Comparison of ENCODE assay signal across 23 mouse cellular contexts in genomic region chr2:118127516-118128288, GRCm38 (mm10). TPM values are rescaled to one million over a fixed set of nuclear protein-coding genes. Genes with fewer than 3 reads are reported as not detected.
DNase-seq lines count a peak whose midpoint lies in the region; ATAC-seq and TF ChIP-seq lines count a peak whose summit lies in the region.
"Had no signal": no experiment of that assay in that cellular context is flagged by ENCODE, and none has a peak within 500 bp of the region (broad histone marks: within the 10 kb centered on the region; RNA-seq: fewer than 3 reads in every experiment).

No protein-coding gene starts in this region.

- no peaks in the 10 kb centered on the region for H3K27me3 ChIP-seq in kidney, adult 2 months (replicated peaks; ENCODE audit: control insufficient read depth, insufficient read depth, low read length)
- no peaks in the 10 kb centered on the region for H3K27me3 ChIP-seq in lung, embryonic 14.5 days (ENCODE audit: insufficient read depth, low read length)
- H3K27me3 ChIP-seq: embryonic facial prominence, embryonic 13.5 days; forebrain, embryonic 13.5 days; heart, embryonic 13.5 days had no signal

- H3K27ac ChIP-seq in kidney, adult 2 months (ENCODE audit: insufficient read depth, low read depth, low read length): no peak overlapping the region
- no peak overlapping the region for H3K27ac ChIP-seq in lung, embryonic 14.5 days (ENCODE audit: low read depth)
- H3K27ac ChIP-seq in embryonic fibroblast, embryonic 13.5 days (ENCODE audit: insufficient read depth, low read length): no peak overlapping the region
- H3K27ac ChIP-seq: embryonic facial prominence, embryonic 13.5 days; forebrain, embryonic 13.5 days; heart, embryonic 13.5 days had no signal

- no peak for TF ChIP-seq POLR2A in kidney, adult 2 months (IDR thresholded peaks at IDR 0.05; ENCODE audit: low read depth, low read length)
- peak; percentile 88; the same call in 1 of the 2 replicates for TF ChIP-seq POLR2A in embryonic fibroblast, embryonic 13.5 days (IDR thresholded peaks at IDR 0.05; ENCODE audit: low read depth, low read length)

- no peaks in the 10 kb centered on the region; the same call in 1 of the 2 replicates for H3K36me3 ChIP-seq in kidney, adult 2 months (ENCODE audit: control insufficient read depth, insufficient read depth, low read length)
- peaks cover 43% of the 10 kb centered on the region for H3K36me3 ChIP-seq in lung, embryonic 14.5 days (ENCODE audit: insufficient read depth)
- H3K36me3 ChIP-seq: G1E had no signal

- 67% methylated on average over 5 of the region's 5 CpGs for WGBS in kidney, adult 2 months
- WGBS in lung, embryonic 14.5 days: 66% methylated on average over 5 of the region's 5 CpGs

- H3K9me3 ChIP-seq in lung, embryonic 14.5 days (ENCODE audit: low read depth, low read length): no peaks in the 10 kb centered on the region
- H3K9me3 ChIP-seq: embryonic facial prominence, embryonic 13.5 days; forebrain, embryonic 13.5 days; heart, embryonic 13.5 days had no signal

- DNase-seq in kidney, adult 2 months: peak; percentile 28
- DNase-seq in kidney, adult 8-10 months: no peak
- DNase-seq in lung, embryonic 14.5 days: peak; percentile 28
- no peak for DNase-seq in lung, adult 18-20 months
- DNase-seq in testis, postnatal 10 days (ENCODE audit: low spot score): peak; percentile 23
- DNase-seq in testis, postnatal 14 days (ENCODE audit: low spot score): no peak
- no peak for DNase-seq in T-cell, adult 2 months (ENCODE audit: low spot score)
- DNase-seq: adrenal gland, adult 2 months; adrenal gland, postnatal 25 days; B cell, adult 2 months; cerebellum, adult 18-20 months; cerebellum, adult 9-11 months; cerebellum, postnatal 36 days; forebrain, postnatal 0 days; gastrocnemius, postnatal 14 days; heart, postnatal 36 days had no signal

- H3K4me3 ChIP-seq in kidney, adult 2 months (ENCODE audit: insufficient read depth, low read depth, low read length): no peak overlapping the region
- H3K4me3 ChIP-seq in lung, embryonic 14.5 days (ENCODE audit: low read depth, low read length): no peak overlapping the region
- no peak overlapping the region for H3K4me3 ChIP-seq in embryonic fibroblast, embryonic 13.5 days (ENCODE audit: insufficient read depth, low read length)
- H3K4me3 ChIP-seq: embryonic facial prominence, embryonic 13.5 days; forebrain, embryonic 13.5 days; heart, embryonic 13.5 days had no signal

- peak; percentile 55 for ATAC-seq in lung, embryonic 14.5 days (ENCODE audit: insufficient read depth)
- ATAC-seq: CD4-positive, CD25-positive, alpha-beta regulatory T cell, adult 4 months; forebrain, embryonic 13.5 days; forebrain, postnatal 0 days; hindbrain, embryonic 16.5 days had no signal

- H3K9ac ChIP-seq in lung, embryonic 14.5 days: no peak overlapping the region
- H3K9ac ChIP-seq: embryonic facial prominence, embryonic 13.5 days; forebrain, embryonic 13.5 days; forebrain, postnatal 0 days; heart, embryonic 13.5 days had no signal

- peaks cover 3% of the 10 kb centered on the region; the same call in 1 of the 2 replicates for H3K4me1 ChIP-seq in kidney, adult 2 months (ENCODE audit: control insufficient read depth, insufficient read depth, low read length)
- H3K4me1 ChIP-seq in lung, embryonic 14.5 days (ENCODE audit: insufficient read depth): no peaks in the 10 kb centered on the region
- H3K4me1 ChIP-seq in embryonic fibroblast, embryonic 13.5 days (ENCODE audit: control insufficient read depth, insufficient read depth, low read length): no peaks in the 10 kb centered on the region
- H3K4me1 ChIP-seq: heart, embryonic 13.5 days had no signal

- no peak for TF ChIP-seq CTCF in kidney, adult 2 months (conservative IDR thresholded peaks at IDR 0.05; ENCODE audit: insufficient read depth, insufficient read length, low read depth, low read length)
- TF ChIP-seq CTCF in lung, embryonic 14.5 days (IDR thresholded peaks at IDR 0.05; ENCODE audit: low read depth): no peak
- TF ChIP-seq CTCF in embryonic fibroblast, embryonic 13.5 days (IDR thresholded peaks at IDR 0.05; ENCODE audit: borderline replicate concordance, insufficient read depth, low read length): no peak

- H3K4me2 ChIP-seq in lung, embryonic 14.5 days: no peak overlapping the region
- H3K4me2 ChIP-seq: embryonic facial prominence, embryonic 13.5 days; forebrain, embryonic 13.5 days; heart, embryonic 13.5 days had no signal

RNA-seq across cellular contexts. Expression of gene Thbs1, which starts 16.0 kb away (rescaled TPM):
- polyA plus RNA-seq in kidney, adult 2 months (2012; rRNA removed): 19.8 and 20.6 TPM in 2 replicates
- polyA plus RNA-seq in lung, embryonic 14.5 days (2014; fragmentation: Nextera tagmentation; extraction: Ambion mirVana): 248 and 287 TPM in 2 replicates
- polyA plus RNA-seq in embryonic fibroblast, embryonic 13.5 days (2011; ENCODE audit: insufficient read length, low read depth, missing spikeins): 2,892 and 6,250 TPM in 2 replicates

Comparison
In these comparisons a context has a peak if more than half of its experiments do, and no peak if none do; other contexts are left out.
1. DNase-seq: peak in kidney, adult 2 months (single experiment), lung, embryonic 14.5 days (single experiment) and testis, postnatal 10 days (single experiment); none in kidney, adult 8-10 months (0 of 2), lung, adult 18-20 months (0 of 2), testis, postnatal 14 days (single experiment) and T-cell, adult 2 months (single experiment).
2. RNA of gene Thbs1, which starts 16.0 kb away (polyA plus RNA-seq): 2,892 to 6,250 TPM in embryonic fibroblast, embryonic 13.5 days and 248 to 287 TPM in lung, embryonic 14.5 days; 19.8 to 20.6 TPM in kidney, adult 2 months; every median in the first group is over 10 times any median in the second.